Mouse (Mus musculus) NIH3T3 (cell line): ENCODE data around the gene Abca17.
A peak's percentile ranks its signal among the peaks of the same experiment; 100 is the strongest.

Experiments used
- DNase-seq: peaks from one replicate; pipeline ENCODE4 v3.0.0-alpha.2; 2012; ENCODE audit warnings: low read depth

Gene Abca17

DNA sequence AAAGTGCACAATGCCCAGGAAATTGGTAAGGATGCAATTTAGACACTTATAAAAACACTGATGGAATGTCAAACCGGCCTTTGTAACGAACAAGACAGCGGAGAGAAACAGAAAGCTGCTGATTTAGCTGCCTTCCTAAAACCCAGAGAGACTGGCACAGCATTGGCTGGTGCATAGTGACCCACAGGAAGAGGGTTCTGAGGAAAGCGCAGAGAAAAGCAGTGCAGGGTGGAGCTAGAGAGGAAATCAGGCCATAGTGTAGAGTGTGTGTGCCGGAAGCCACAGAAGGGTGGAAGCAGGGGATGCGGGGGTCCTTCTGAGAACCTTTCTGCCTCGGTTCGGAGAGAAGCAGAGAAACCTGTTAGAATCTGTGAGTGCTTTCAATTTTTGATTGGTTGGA lies 6.2 kb downstream of the Abca17 start:
- no peak for DNase-seq

DNA sequence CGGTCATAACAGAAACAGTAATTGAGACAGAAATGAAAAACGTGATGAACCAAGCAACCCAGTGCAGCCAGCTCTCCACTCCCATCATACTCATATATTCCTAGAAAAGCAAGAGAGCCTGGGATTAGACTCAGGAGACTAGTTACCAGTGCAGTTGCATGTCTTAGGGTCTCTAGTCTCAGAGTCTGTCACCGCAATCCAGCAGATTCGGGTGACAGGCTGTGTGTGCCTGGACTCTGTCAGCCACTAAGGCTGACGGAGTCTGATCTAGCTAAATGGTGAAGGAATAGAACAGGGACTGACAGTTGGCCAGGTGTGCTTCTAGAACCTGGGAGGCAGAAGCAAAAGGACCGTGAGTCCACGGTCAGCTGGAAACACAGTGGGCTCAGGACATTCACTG lies 23.2 kb downstream of the Abca17 start:
- DNase-seq: no peak

DNA sequence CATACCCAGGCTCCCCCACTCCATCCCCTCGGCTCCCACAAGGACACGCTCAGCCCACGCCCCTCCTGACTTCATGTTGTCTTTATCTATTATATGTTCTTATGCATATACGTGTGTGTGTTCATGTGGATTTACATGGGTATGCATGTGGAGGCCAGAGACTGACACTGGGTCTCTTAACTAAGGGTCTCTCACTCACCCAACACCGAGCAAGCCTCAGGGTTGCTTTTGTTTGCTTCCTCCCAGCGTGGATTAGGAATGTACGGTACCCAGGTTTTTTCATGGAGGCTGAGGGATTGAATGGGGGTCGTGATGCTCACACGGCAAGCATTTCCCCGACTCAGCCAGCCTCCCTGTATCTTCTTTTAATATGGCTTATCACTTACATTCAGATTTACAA lies 25.8 kb downstream of the Abca17 start:
- DNase-seq: no peak

DNA sequence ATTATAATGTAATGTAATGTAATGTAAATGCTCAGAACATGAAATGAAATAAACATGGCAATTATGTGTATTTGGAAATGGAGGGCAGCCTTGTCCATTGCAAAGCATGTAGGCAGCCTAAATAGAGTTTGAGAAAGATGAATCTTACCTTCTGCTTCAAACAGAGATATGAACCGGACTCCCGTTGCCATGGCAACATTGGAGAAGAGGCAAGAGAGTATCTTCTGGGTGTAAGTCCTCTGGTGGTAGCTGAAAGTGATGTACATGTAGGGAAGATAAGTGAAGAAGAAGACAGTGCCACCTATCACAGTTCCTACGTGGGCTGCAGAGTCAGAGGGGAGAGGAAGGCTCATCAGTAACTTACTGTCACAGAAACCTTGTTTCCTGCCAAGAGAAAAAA lies 30.0 kb downstream of the Abca17 start:
- DNase-seq: no peak

GRCm38 (mm10) chr17:24307500-24307899 lies 43.4 kb downstream of the Abca17 start:
- DNase-seq: peak; percentile 70

GRCm38 (mm10) chr17:24300651-24301050 lies 50.2 kb downstream of the Abca17 start:
- no peak for DNase-seq

GRCm38 (mm10) chr17:24289338-24289737 lies 61.5 kb downstream of the Abca17 start:
- DNase-seq: no peak

DNA sequence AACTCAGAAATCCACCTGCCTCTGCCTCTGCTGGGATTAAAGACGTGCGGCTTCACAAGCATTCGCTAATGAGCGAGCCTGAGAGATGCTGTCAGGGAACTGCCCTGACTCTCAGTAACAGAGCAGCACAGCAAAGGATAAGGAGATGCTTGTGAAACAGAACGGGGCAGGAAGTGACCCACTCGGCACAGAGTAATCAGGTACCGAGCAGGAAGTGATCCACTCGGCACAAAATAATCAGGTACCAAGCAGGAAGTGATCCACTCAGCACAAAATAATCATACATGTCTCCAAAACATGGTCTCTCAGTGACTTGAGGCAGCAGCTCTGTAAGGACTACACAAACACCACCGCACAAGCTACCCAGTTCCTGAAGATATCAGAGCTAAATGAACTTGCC lies 62.4 kb downstream of the Abca17 start:
- no peak for DNase-seq

- DNase-seq: no peak
Observed at GRCm38 (mm10) chr17:24285680-24286079, 65.2 kb downstream of the Abca17 start.

DNA sequence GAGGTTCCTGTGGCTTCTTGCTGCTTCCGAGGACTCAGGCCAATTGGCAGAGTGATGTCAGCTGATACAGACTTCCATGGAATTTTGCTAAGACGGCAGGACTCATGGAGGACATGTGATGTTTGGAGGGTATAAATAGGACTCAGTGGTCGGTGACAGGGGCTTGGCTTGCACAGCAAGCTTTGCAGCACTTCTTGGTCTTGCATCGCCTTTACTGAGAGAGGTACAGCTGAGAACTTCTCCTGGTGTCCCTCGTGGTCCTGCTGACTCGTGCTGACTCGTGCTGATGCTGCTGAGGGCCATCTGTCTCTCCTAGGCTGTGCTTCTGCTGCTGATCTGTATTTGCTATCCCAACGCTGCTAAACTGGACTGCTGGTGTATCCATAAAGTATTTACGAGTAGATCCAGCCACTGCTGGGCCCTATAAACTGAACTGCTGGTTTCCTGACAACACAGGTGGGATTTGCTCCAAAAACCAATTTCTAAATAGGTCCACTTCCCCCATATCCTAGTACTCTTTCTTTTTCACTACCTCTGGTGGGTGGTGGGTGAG lies 67.5 kb downstream of the Abca17 start:
- DNase-seq: no peak

- peak; percentile 32 for DNase-seq
Observed at GRCm38 (mm10) chr17:24282637-24283036, 68.2 kb downstream of the Abca17 start.

GRCm38 (mm10) chr17:24279907-24280306 lies 71.0 kb downstream of the Abca17 start:
- DNase-seq: no peak

DNA sequence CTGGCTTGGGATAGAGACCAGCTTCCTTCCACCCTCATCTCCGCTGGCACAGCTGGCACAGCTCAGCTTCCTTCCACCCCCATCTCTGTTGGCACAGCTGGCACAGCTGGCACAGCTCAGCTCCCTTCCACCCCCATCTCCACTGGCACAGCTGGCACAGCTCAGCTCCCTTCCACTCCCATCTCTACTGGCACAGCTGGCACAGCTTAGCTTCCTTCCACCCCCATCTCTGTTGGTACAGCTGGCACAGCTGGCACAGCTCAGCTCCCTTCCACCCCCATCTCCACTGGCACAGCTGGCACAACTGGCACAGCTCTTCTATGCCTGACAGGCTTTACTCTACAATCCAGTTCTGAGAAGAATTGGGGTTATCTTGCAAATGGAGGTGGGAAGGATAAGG lies 83.7 kb downstream of the Abca17 start:
- DNase-seq: no peak

GRCm38 (mm10) chr17:24264766-24265165 lies 86.1 kb downstream of the Abca17 start:
- DNase-seq: no peak

GRCm38 (mm10) chr17:24260516-24260915 lies 90.4 kb downstream of the Abca17 start:
- DNase-seq: no peak

DNA sequence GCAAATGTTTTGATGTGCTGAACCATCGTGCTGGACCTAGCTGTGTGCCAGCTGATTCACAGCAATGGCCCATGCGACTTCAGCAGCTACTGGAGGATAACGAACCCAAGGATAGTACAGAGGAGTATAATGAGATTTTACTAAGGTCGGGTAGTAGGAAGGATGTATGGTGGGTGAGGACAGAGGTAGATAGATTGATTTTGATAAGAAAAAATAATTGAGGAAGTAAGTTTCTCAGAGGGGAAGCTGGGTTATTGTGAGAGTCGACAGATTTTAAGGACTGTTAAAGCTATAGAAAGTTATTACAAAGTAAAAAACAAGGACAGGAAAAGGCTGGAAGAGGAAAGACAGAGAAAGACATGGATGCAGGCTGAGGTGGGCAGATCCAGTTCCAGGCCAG lies 91.2 kb downstream of the Abca17 start:
- DNase-seq: no peak

DNA sequence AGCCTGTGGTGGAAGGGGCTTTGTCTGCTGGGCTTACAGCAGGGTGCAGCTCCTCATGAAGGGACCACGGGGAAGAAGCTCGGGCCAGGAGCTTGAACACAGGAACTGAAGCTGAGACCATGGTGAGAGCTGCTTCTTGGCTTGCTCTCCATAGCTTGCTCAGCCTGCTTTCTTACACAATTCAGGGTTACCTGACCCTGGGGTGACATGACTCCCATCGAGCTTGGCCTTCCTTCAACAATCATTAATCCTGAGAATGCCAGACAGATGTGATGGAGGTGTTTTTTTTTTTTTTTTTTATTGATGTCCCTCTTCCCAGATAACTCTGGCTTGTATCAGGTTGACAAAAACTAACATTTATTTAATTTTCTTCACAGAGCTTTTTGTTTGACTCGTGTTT lies 91.9 kb downstream of the Abca17 start:
- DNase-seq: peak; percentile 48

GRCm38 (mm10) chr17:24252329-24252728 lies 98.5 kb downstream of the Abca17 start:
- no peak for DNase-seq

DNA sequence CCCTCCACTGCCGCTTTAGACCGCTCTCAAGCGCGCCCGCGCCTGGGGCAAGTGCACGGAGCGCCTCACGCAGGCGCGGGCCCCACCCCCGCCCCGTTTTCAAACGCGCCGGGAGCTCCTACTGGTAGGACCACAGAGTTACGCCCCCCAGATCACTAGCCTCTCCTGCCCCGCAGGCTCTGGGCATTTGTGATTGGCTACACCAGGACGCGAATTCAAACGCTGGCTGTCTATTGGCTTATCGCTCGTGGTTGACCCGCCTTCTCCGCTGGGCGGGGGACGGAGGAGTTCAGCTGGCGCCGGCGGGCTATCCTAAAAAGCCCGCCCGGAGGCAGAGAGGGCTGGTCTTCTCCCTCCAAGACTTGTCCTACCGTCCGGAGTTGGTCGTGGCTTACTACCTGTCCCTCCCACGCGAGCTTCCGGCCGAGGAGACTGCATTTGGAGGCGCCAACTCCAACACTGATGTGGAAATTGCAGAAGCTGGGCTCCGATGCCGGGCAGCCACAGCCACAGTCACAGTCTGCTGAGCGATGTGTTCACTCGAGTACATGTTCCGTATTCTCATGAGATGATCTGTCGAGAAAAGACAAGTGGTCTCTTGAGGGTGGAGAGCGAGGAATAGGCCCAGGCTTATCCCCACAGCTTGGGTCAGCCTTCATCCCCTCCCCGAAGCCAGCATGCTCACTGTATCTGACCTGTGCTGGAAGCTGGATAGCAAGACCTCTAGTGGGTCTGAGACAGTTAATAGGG lies 99.4 kb downstream of the Abca17 start, which contains the start of gene Ccnf:
Gene Ccnf (minus strand): TSS at position 165 of the 750 bp plus-strand sequence.
- DNase-seq: peak; percentile 98

GRCm38 (mm10) chr17:24250988-24251319 lies 99.9 kb downstream of the Abca17 start:
- DNase-seq: no peak

- peak; percentile 53 for DNase-seq
Observed at GRCm38 (mm10) chr17:24248641-24249040, 102.2 kb downstream of the Abca17 start.

DNA sequence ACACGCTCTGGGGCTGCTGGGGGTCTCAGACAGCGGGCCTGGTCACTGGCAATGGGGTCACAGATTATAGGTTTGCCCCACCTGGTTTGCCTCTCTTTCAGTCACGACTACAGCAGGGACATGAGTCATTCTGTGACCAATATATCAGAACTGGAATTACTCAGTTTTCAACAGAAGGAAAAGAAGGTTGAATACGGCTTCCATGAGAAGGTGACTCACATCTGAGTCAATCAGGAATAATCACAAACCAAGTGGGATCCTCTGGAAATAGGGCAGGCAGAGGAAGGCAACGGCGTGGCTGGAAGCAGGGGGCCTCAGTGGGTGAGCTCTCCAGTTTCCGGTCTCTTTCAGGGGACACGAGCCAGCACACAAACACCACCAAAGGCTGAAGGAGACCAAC lies 106.8 kb downstream of the Abca17 start:
- DNase-seq: peak; percentile 84

- DNase-seq: peak; percentile 54
Observed at GRCm38 (mm10) chr17:24243311-24243969, 107.4 kb downstream of the Abca17 start.
